Mouse (Mus musculus) adipocyte (in vitro differentiated cells): ENCODE data around the gene Gm21970.

Experiments used
- DNase-seq: peaks from one replicate; pipeline ENCODE4 v3.0.0-alpha.2; 2016; ENCODE audit warnings: low spot score

The Gm21970 gene

DNA sequence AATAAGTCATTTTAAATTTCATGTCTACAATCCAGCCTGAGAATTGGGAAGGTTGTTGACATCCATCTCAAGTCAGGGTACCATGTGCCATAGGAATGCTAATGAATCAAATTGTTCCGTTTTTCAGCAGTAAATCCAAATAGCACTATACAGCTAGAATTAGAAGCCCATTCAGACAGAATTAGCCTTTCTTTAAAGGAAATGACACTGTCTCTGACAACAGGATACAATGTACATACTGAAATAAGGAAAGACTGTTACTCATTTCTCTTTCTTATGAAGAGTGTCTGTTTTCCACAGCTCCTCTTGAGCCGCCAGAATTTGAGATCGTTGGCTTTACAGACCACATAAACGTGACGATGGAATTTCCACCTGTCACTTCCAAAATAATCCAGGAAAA is at the start of gene Gm21970:
Gm21970 (plus strand) TSS at position 301 of the 400 bp plus-strand sequence.
- no peak for DNase-seq

DNA sequence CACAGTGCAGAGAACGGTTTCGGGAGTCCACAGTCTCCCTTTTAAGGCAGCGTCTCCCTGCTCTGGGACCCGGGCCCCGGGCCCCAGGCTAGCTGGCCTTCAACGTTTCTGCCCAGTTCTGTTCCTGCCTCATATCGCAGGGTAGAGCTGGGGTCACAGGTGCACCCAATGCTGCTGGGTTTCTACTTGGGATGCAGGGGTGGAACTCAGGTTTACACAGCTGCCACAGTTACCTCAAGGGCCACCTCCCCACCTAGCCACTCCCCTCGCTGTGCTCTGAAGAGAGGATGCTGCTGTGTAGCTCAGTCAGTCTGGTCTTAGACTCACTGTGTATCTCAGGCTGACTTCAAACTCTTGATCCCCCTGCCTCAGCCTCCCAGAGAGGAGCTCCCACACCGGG is 45.0 kb upstream of the Gm21970 start:
- no peak for DNase-seq

GRCm38 (mm10) chr16:91347491-91348263 is 43.8 kb upstream of the Gm21970 start:
- DNase-seq: no peak

- DNase-seq: no peak
Measured at GRCm38 (mm10) chr16:91348264-91348565, 43.3 kb upstream of the Gm21970 start.

DNA sequence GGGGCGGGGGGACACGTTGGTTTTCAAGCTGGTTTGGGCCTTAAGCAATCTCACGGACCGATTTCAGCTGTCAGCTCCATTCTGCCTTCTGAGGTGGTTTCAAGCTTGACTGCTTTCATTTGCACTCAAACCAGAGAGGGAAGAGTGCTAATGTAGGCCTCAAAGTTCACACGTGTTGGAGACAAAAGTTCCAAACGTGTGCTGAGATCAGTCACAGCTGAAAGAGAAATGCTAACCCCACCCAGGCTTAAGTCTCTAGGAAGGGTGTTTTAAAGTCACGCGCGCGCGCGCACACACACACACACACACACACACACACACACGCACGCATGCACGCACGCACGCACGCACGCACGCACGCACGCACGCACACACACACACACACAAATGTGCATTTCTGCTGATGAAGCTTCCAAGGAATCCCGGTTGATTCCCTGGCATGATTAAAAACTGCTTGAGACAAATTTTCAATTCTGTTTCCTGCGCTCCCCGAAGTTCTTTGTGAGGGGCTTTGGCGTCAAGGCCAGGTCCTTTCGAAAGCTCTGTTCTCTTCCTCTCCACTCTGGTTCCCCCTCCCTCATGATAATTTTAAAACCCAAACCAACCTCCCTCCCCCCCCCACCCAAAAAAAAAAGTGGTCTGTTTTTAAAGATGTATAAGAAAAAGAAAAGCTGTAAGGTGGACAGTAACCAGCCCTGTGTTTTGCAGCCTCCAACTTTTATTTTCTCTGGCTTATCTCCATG is 42.8 kb upstream of the Gm21970 start:
- DNase-seq: no peak

DNA sequence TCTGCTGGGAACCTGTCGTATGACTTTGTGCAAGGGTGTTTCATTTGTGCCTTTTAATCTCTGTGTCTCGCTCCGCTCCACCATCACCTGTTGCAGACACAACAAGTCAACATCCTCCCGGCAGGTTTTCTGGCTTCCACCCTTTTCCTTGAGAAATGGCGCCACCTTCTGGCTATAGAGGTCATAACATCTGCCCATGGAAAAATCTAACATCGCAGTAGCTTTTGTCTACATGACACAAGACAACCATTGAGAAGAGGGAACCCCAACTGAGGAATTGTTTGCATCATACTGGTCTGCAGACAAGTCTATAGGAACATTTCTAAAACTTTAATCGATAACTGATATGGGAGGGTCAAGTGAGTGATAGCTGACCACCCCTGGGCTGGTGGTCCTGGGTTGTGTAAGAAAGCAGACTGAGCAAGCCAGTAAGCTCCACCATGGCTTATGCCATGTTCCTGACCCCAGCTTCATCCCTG is 39.4 kb upstream of the Gm21970 start:
- peak; percentile 84 for DNase-seq

GRCm38 (mm10) chr16:91352749-91353148 is 38.8 kb upstream of the Gm21970 start:
- peak; percentile 40 for DNase-seq

GRCm38 (mm10) chr16:91353177-91353576 is 38.3 kb upstream of the Gm21970 start:
- no peak for DNase-seq

GRCm38 (mm10) chr16:91353638-91354037 is 37.9 kb upstream of the Gm21970 start:
- no peak for DNase-seq

DNA sequence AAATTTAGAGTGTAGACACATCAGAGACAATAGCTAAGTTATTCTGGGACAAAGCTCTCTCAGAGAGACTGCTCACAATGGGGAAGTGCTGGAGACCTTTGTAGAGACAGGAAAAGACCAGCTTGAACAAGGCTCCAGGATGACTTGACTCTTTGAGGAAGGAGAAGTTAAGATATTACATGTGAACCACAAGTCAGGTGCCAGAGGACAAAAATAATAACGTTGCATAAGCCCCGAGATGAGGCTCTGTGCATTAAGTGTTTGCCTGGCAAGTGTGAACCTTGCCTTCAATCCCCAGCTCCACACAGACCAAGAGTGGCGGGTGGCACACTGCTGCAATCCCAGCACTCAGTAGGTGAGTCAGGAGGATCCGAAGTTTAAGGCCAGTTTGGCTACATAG is 36.9 kb upstream of the Gm21970 start:
- no peak for DNase-seq

- no peak for DNase-seq
Measured at GRCm38 (mm10) chr16:91355160-91355559, 36.4 kb upstream of the Gm21970 start.

DNA sequence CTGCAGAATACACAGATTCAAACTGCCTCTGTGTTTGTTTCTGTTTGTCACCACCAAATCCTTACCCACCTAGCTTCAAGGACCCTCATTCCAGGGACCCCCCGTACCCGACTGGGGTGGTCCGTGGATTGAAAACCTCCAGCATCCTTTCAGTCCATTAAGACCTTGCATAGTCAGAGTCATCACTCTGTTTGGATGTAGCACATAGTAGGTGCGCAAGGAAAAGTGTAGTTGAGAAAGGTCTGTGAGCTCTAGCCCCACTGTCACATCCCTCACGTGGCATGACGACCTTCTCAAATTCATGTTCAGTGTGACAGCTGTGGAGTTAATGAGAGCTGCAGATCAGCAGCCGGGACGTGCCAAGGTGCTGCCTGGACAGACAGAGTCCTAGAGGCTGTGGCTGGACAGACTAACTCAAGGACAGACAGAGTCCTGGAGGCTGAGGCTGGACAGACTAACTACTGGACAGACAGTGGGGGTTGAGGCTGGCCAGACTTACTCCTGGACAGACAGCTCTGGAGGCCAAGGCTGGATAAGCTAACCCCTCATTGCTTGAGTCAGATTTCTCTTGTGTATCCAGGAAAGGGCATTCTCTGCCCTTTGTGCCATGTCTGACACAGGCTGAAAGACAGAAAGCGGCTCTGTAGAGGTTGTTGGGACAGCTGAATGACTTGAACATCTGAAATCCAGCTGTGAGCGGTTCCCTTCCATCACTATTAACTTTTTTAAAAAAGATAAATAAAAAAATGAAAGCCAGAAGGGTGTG is 34.6 kb upstream of the Gm21970 start:
- no peak for DNase-seq

DNA sequence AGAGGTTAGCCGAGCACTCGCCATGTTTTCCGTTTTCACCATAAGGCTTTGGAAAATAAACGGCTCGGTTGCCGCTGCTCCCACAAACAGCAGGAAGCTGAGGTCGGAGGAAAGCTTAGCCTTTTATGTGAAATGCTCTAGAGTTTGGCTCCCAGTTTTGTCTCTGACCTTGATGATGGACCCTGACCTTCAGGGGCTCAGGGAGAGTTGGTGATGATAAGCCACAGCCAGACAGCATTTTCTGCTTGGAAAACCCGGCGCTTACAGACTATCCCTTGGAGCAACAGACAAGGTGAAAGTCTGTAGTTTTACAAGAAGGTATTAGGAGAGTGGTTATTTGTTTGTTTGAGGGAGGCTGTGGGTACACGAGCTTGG is 34.0 kb upstream of the Gm21970 start:
- no peak for DNase-seq

- peak; percentile 89 for DNase-seq
Measured at GRCm38 (mm10) chr16:91358555-91358954, 33.0 kb upstream of the Gm21970 start.

- DNase-seq: no peak
Measured at GRCm38 (mm10) chr16:91359531-91359930, 32.0 kb upstream of the Gm21970 start.

DNA sequence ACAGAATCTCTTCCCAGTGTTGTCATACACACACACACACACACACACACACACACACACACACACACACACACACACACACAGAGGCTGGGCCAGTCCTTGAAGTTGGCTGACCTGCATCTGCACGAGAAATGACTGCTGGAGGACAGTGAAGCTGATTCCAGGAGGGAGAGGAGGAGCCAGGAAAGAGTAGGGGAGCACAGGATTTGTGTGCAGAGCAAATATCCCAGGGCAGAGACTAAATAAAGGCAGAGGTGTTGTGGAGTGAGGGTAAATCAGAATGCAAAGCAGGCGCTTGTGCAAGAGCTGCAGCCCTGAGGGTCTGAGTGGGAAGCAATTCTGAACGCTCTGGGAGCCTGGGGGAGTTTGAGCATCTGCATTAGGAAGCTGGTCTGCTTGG is 31.4 kb upstream of the Gm21970 start:
- DNase-seq: no peak

- no peak for DNase-seq
Measured at GRCm38 (mm10) chr16:91362006-91362405, 29.5 kb upstream of the Gm21970 start.

DNA sequence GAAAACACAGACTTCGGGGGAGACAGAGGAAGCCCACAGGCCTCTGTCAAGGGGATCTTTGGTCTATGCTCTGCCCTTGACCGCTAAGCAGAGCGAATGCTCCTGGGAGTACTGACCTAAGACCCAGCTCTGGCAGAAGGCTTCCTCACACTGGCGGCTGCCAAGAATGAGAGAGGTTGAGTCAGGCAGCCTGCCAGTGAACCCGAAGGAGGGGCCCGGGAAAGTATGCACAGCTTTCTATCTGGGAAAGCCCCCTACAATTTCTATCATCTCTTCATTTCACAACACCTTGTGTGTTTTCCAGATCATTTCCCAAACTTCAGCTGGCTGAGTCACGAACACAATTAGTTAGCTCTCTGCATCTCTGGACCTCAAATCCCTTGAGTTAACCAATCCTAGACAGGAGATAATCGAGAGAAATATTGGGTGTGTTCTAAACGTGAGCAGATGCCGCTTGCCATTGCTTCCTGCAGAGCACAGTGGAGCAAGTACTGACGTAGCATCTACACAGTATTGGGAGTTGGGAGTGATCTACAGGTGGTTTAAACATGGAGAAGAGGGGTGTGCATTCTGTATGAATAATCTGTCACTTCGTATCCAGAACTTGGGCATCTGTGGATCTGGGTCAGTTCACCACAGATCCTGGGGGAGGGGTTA is 28.8 kb upstream of the Gm21970 start:
- peak; percentile 84 for DNase-seq

- peak; percentile 93 for DNase-seq
Measured at GRCm38 (mm10) chr16:91363483-91363882, 28.0 kb upstream of the Gm21970 start.

GRCm38 (mm10) chr16:91366567-91366966 is 25.0 kb upstream of the Gm21970 start:
- DNase-seq: no peak

DNA sequence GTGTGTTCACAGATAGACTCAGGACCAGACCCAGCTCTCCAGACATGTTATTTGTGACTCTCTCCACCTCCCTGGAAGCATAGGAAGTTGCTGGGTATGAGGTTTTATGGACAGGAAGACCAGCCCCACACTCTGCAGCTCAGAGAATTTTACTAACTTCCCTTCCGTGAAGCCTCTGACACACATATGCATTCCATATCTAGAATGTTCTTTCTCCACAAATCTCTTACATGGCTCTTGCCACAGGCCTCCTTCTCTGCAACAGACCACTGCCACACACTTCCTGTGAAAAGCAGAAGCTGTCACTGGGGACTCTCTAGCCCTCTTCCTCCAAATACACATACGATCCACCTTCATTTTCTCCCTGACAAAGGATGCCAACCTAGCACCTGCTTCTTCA is 24.5 kb upstream of the Gm21970 start:
- no peak for DNase-seq
